Mouse (Mus musculus) lung, postnatal 0 days (tissue): ENCODE results near the gene Clmp.

Experiments used
- CTCF ChIP-seq: IDR thresholded peaks from 2 replicates; pipeline ENCODE4 v1.5.1; 2016; ENCODE audit warnings: antibody characterized with exemption, mild to moderate bottlenecking
- EP300 ChIP-seq: IDR thresholded peaks from 2 replicates; pipeline ENCODE4 v1.6.1; 2016; ENCODE audit warnings: antibody characterized with exemption, mild to moderate bottlenecking, control low read depth

DNA sequence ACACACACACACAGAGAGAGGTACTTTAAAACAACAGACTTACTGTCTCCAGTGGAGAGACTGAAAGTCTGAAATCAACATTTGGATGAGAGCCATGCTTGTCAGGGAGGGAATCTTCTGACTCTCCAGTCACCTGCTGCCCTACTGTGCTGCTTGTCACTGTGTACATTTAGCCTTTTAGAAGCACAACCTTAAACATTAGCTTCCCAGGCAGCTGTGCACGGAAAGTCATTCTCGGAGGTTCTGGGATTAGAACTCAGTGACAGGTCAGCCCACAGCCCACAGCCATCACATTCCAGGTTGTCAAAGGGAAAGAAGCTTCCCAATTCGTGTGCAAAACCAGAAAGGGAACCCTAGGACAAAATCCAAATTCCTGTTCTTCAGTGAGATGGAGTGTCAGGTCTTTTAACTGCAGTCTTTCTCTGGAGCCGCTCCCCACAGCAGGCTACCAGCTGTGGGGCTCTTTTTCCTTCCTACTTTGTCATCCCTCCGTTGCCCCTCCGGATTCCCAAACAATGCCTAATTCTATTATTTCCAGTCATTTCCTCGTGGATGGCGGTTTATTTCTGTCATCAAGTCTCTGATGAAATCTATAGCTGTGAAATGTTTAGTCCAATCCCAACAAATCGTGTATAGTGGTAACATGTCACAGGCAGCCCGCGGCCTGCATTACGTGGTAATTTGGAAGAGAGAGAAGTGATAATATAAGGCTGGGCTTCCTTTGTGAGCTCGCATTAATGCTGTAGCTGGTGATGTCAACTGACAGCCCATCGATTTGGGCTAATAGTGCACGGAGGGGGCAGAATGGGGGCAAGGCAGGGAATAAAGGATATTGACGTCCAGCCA, 122.5 kb downstream of the Clmp start:
- TF ChIP-seq EP300 (no peak), CTCF (no peak)
